Mouse (Mus musculus) midbrain, postnatal 0 days (tissue): ENCODE measurements around the gene Dera. TPM values are rescaled to one million over a fixed set of nuclear protein-coding genes. Genes with fewer than 3 reads are reported as not detected.

Source experiments
- ATAC-seq: fragments of 200-750 bp; cut with Nextera tagmentation; 2 replicates; pipeline ENCODE4 v1.8.0; 2017; ENCODE audit warnings: moderate number of reproducible peaks, mild to moderate bottlenecking, moderate TSS enrichment, moderate library complexity; ENCODE audit not compliant: low FRiP score
- DNase-seq: peaks from one replicate; pipeline ENCODE4 v3.0.0-alpha.2; 2015; ENCODE audit warnings: low spot score
- H3K27ac ChIP-seq: fragments of 300-500 bp; sonication (generic); 2 replicates; pipeline ENCODE4 v1.5.1; 2014; ENCODE audit warnings: low read depth, mild to moderate bottlenecking, low read length, mixed read lengths
- H3K27me3 ChIP-seq: fragments of 300-500 bp; sonication (generic); 2 replicates; pipeline ENCODE4 v1.6.1; 2014; ENCODE audit warnings: low read length, control low read depth, mixed read lengths; ENCODE audit not compliant: insufficient read depth
- H3K36me3 ChIP-seq: fragments of 300-500 bp; sonication (generic); 2 replicates; pipeline ENCODE4 v1.6.1; 2014; ENCODE audit warnings: low read length, control low read depth, mixed read lengths; ENCODE audit not compliant: insufficient read depth
- H3K4me1 ChIP-seq: fragments of 300-500 bp; sonication (generic); 2 replicates; pipeline ENCODE4 v1.6.1; 2014; ENCODE audit warnings: mild to moderate bottlenecking, control low read depth, antibody characterized with exemption, low read length, mixed read lengths; ENCODE audit not compliant: insufficient read depth
- H3K4me2 ChIP-seq: fragments of 300-500 bp; sonication (generic); 2 replicates; pipeline ENCODE4 v1.6.1; 2014; ENCODE audit warnings: low read depth, mild to moderate bottlenecking, low read length, mixed read lengths; ENCODE audit not compliant: poor library complexity, severe bottlenecking
- H3K4me3 ChIP-seq: fragments of 300-500 bp; sonication (generic); 2 replicates; pipeline ENCODE4 v1.5.1; 2014; ENCODE audit warnings: low read depth, mild to moderate bottlenecking, low read length, moderate library complexity
- H3K9ac ChIP-seq: fragments of 300-500 bp; sonication (generic); replicated peaks from 2 replicates; pipeline ENCODE4 v1.6.1; 2014; ENCODE audit warnings: mild to moderate bottlenecking, low read length, moderate library complexity, mixed read lengths; ENCODE audit not compliant: poor library complexity, severe bottlenecking
- H3K9me3 ChIP-seq: fragments of 300-500 bp; sonication (generic); 2 replicates; pipeline ENCODE4 v1.6.1; 2016; ENCODE audit warnings: low read length, control low read depth
- CTCF ChIP-seq: IDR thresholded peaks from 2 replicates; pipeline ENCODE4 v1.5.1; 2016; ENCODE audit warnings: antibody characterized with exemption, mild to moderate bottlenecking
- WGBS: fragments of 180-500 bp; shearing (Covaris S2); extraction: QIAGEN DNeasy Blood & Tissue Kit; methylation state at CpG from one replicate; pipeline ENCODE4 v1.1.7; 2014; 5-methylcytosine and 5-hydroxymethylcytosine counted together
- polyA plus RNA-seq: library from polyadenylated mRNA; unstranded; fragments of >200 nt; fragmentation: Nextera tagmentation; extraction: Ambion mirVana; gene quantifications from 2 replicates; pipeline ENCODE4 v1.2.1, GENCODE M21; 2015
- total RNA-seq: library from RNA; depleted of rRNA; stranded (reverse); fragments of >200 nt; gene quantifications from 2 replicates; pipeline ENCODE4 v1.2.3, GENCODE M21; 2014

The Dera gene
- total and polyA plus RNA-seq, 2 experiments from 2014 or later = 8.7 to 15.6 TPM

DNA sequence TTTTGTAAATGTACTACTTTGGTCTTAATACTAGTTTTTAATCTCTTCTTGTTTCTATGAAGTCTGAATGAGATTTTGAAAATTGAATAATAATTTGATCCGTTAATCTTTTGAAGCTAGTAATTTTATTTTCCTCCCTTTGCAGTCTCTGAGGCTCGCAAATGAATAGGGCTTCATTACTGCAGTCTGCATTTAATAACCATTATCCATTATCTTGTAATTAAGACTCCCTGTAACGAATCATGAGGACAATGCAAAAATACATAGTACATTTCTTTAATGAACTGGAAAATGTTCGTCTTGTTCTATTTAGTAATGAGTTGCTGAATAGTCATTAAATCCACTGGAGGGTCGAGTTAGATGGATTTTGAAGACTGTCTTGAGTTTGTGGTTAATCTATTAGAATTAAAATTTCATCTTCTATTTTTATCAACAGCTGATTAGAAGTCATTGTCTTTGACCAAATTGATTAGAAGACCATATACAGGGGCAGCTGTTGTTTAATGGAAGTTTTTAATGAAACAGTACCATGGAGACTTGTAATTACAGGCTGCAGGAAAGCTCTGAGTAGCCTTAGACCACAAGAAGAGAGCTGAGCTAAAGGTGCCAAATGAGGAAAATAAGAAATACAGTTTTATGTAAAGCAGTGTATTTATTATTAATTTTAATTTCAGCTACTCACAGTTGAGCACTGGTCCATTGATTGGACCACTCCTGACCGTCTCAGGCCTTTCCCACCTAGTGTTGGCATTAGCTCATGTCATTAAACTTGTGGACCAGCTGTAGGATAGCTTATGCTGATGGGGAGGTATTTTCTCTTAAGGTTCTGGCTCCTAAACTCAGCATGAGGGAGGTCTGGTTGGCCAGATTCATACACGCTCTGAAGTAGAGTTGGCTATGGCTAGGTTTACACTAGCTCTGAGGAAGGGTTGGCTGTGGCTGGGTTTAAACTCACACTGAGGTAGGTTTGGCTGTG, 70.0 kb downstream of the Dera start:
- Histone ChIP-seq H3K9me3 (no peaks in the 10 kb centered on the region), H3K27ac (no peak overlapping the region), H3K4me2 (no peak overlapping the region), H3K9ac (no peak overlapping the region), H3K36me3 (no peaks in the 10 kb centered on the region), H3K27me3 (no peaks in the 10 kb centered on the region), H3K4me1 (no peaks in the 10 kb centered on the region), H3K4me3 (no peak overlapping the region)
- no peak for ATAC-seq
- DNase-seq = peak; percentile 34
- 71% methylated on average over 7 of the region's 7 CpGs for WGBS
- no peak for TF ChIP-seq CTCF

DNA sequence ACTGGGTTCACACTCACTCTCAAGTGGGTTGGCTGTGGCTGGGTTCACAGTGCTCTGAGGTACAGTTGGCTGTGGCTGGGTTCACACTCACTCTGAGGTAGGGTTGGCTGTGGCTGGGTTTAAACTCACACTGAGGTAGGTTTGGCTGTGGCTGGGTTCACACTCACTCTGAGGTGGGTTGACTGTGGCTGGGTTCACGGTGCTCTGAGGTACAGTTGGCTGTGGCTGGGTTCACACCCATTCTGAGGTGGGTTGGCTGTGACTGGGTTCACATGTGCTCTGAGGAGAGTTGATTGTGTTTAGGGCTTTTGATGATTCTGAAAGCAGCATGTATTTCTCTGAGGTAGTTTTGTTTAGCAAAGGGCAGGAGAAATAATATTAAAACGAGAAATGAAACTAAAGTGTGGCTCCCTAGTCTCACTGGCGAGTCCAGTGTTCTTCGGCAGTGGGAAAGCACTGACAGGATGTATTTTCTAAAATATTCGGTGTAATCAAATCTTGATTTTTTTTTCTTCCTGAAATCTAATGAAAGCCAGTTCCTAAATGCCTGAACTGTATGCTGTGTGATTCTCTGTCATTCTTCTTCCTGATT, 70.8 kb downstream of the Dera start:
- Histone ChIP-seq H3K4me3 (no peak overlapping the region), H3K4me1 (no peaks in the 10 kb centered on the region)
- no peak for ATAC-seq

DNA sequence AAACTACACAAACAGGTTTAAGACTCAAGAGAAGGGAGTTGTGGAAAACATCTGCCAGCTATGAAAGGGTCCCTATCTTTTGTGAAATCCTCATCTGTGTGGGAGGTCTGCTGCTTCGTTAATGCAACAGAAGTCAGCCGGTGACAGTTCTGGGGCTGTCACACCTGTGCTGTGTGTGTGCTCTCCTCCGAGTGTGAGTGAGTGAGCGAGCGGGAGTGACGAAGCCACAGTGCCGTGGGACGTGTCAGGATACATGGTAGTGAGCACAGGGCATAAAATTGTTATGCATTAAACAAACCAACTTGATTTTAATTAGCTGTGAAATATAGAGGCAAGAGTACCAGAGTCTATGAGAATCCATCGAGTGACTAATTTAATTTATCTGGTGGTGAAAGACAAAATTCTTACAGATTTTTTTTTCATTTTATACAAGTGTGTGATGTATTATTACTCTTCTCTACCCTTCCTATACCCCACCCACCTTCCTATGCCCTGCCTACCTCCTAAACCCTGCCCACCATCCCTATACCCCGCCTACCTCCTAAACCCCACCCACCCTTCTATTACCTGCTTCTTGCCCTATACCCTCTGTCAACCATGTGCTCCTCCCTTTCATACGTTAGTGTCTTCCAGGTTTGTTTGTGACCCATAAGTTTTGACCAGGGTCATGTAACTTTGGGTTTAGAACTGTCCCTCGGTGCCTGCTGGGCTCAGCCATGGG, 74.9 kb downstream of the Dera start:
- no peaks in the 10 kb centered on the region for H3K9me3 ChIP-seq
- WGBS = 78% methylated on average over 12 of the region's 12 CpGs

More for the DNA sequence above, 70.8 kb downstream of the Dera start:
- H3K27me3 ChIP-seq = no peaks in the 10 kb centered on the region
- no peaks in the 10 kb centered on the region for H3K36me3 ChIP-seq
- H3K27ac ChIP-seq = no peak overlapping the region
- H3K4me2 ChIP-seq = no peak overlapping the region
- no peaks in the 10 kb centered on the region for H3K9me3 ChIP-seq
- no peak for DNase-seq
- no peak overlapping the region for H3K9ac ChIP-seq
- TF ChIP-seq CTCF = no peak
- 91% methylated on average over 5 of the region's 5 CpGs for WGBS

DNA sequence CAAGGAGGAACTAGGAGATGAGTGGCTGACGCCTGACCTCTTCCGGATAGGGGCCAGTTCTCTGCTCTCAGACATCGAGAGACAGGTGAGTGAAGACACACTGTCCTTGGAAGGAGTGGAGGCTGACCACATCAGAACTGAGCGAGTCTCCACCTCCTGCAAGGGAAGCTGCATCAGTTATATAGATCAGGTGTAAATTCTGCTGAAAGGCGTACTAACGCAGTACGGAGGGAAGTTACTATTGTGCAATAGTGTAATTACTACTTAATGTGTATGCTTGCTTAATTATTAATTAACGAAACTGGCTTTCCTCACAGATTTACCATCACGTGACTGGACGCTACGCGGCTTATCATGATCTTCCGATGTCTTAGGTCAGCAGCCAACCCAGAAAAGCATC, 82.5 kb downstream of the Dera start:
- 94% methylated on average over 13 of the region's 13 CpGs for WGBS

More for the DNA sequence above, 74.9 kb downstream of the Dera start:
- no peak overlapping the region for H3K4me3 ChIP-seq
- no peaks in the 10 kb centered on the region for H3K27me3 ChIP-seq
- no peak overlapping the region for H3K4me2 ChIP-seq
- H3K9ac ChIP-seq = no peak overlapping the region
- H3K36me3 ChIP-seq = no peaks in the 10 kb centered on the region
- ATAC-seq = no peak
- no peaks in the 10 kb centered on the region for H3K4me1 ChIP-seq
- H3K27ac ChIP-seq = no peak overlapping the region
- no peak for DNase-seq
- TF ChIP-seq CTCF = no peak

DNA sequence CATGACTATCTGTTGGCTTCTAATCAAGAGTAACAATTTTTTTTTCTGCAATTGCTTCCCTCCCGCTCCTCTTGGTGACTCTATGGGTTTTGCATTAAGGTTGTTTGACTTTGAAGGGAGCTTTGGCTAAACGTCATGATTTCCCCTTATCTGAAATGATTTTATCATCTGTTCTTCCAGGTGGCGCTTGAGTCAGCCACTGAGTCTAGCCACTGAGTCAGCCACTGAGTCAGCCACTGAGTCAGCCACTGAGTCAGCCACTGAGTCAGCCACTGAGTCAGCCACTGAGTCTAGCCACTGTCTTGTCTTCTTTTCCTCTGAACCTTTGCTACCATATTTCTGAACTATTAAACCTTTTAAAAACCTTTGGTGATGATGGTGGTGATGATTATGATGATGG, 89.0 kb downstream of the Dera start:
- Histone ChIP-seq H3K36me3 (no peaks in the 10 kb centered on the region), H3K9ac (no peak overlapping the region), H3K27ac (no peak overlapping the region), H3K4me3 (no peak overlapping the region), H3K27me3 (no peaks in the 10 kb centered on the region), H3K4me2 (no peak overlapping the region), H3K4me1 (no peaks in the 10 kb centered on the region), H3K9me3 (no peaks in the 10 kb centered on the region)
- TF ChIP-seq CTCF = no peak
- 90% methylated on average over 3 of the region's 3 CpGs for WGBS
- ATAC-seq = no peak
- no peak for DNase-seq

More for the DNA sequence above, 82.5 kb downstream of the Dera start:
- Histone ChIP-seq H3K4me1 (no peaks in the 10 kb centered on the region), H3K4me2 (no peak overlapping the region), H3K9ac (no peak overlapping the region), H3K36me3 (no peaks in the 10 kb centered on the region), H3K27ac (no peak overlapping the region), H3K9me3 (no peaks in the 10 kb centered on the region), H3K4me3 (no peak overlapping the region), H3K27me3 (no peaks in the 10 kb centered on the region)
- DNase-seq (no peak), ATAC-seq (no peak; the same call in 1 of the 2 replicates)
- TF ChIP-seq CTCF = no peak
